Mouse (Mus musculus): ENCODE measurements around the gene Ccs. TPM values are rescaled to one million over a fixed set of nuclear protein-coding genes. Genes with fewer than 3 reads are reported as not detected.

Ccs gene
- total and polyA plus RNA-seq, 3 experiments = 17.3 to 61.4 (median 30.1) TPM

GRCm38 (mm10) chr19:4782891-4783290 lies 56.2 kb downstream of the Ccs start:
- Histone ChIP-seq H3K4me1 (ENCODE audit: insufficient read depth, low read depth, low read length) (peaks cover 32% of the 10 kb centered on the region), H3K27me3 (ENCODE audit: insufficient read depth, low read length) (no peaks in the 10 kb centered on the region), H3K36me3 (replicated peaks) (peaks cover 96% of the 10 kb centered on the region), H3K4me3 (ENCODE audit: low read depth, low read length) (no peak overlapping the region), H3K9me3 (replicated peaks) (no peaks in the 10 kb centered on the region)
- no peak for TF ChIP-seq POLR2AphosphoS5 (IDR thresholded peaks at IDR 0.05; ENCODE audit: insufficient replicate concordance, low read depth, low read length)
- no peak for TF ChIP-seq GATA2 (IDR thresholded peaks at IDR 0.05; ENCODE audit: borderline replicate concordance, low read depth, low read length)
- TF ChIP-seq CTCF (IDR thresholded peaks at IDR 0.05; ENCODE audit: low read depth, low read length) = no peak
- no peak for TF ChIP-seq TAL1 (conservative IDR thresholded peaks at IDR 0.05; ENCODE audit: low read depth, low read length)
- TF ChIP-seq GATA1 (IDR thresholded peaks at IDR 0.05; ENCODE audit: borderline replicate concordance, low read length) = no peak
- ATAC-seq (ENCODE audit: extremely low read depth, insufficient number of reproducible peaks, low FRiP score, poor library complexity, severe bottlenecking) (no peak), DNase-seq (ENCODE audit: low spot score) (no peak)

Other genes starting within 250 kb of the Ccs start
Only the 20 nearest of the 25 such genes appear.
- gene Gm960, start 140.7 kb downstream of the Ccs start, total RNA-seq (2014; fragmentation: Nextera tagmentation) = not detected in 2 replicates
- 0.46 and 0.93 TPM in 2 replicates for gene Gm960, start 140.7 kb downstream of the Ccs start, total RNA-seq (2017)
- gene Gm960, start 140.7 kb downstream of the Ccs start, polyA plus RNA-seq (2012) = 0.37 TPM in 1 of 2 replicates, not detected in the other
- gene Sptbn2, start 128.2 kb downstream of the Ccs start, total RNA-seq (2014; fragmentation: Nextera tagmentation) = 0.30 and 2.9 TPM in 2 replicates
- 0.12 and 0.16 TPM in 2 replicates for gene Sptbn2, start 128.2 kb downstream of the Ccs start, total RNA-seq (2017)
- 0.17 and 0.21 TPM in 2 replicates for gene Sptbn2, start 128.2 kb downstream of the Ccs start, polyA plus RNA-seq (2012)
- gene Rbm4b, start 82.8 kb downstream of the Ccs start, total RNA-seq (2014; fragmentation: Nextera tagmentation) = 8.3 and 9.8 TPM in 2 replicates
- gene Rbm4b, start 82.8 kb downstream of the Ccs start, total RNA-seq (2017) = 16.1 and 20.7 TPM in 2 replicates
- 5.1 and 5.3 TPM in 2 replicates for gene Rbm4b, start 82.8 kb downstream of the Ccs start, polyA plus RNA-seq (2012)
- gene Rbm4, start 45.4 kb downstream of the Ccs start, total RNA-seq (2014; fragmentation: Nextera tagmentation) = 50.8 and 72.4 TPM in 2 replicates
- 80.4 and 99.5 TPM in 2 replicates for gene Rbm4, start 45.4 kb downstream of the Ccs start, total RNA-seq (2017)
- 3.6 and 19.9 TPM in 2 replicates for gene Rbm4, start 45.4 kb downstream of the Ccs start, polyA plus RNA-seq (2012)
- 10.6 and 11.2 TPM in 2 replicates for gene Gm21992, start 27.7 kb downstream of the Ccs start, total RNA-seq (2014; fragmentation: Nextera tagmentation)
- gene Gm21992, start 27.7 kb downstream of the Ccs start, total RNA-seq (2017) = 32.1 and 40.1 TPM in 2 replicates
- 1.7 and 9.0 TPM in 2 replicates for gene Gm21992, start 27.7 kb downstream of the Ccs start, polyA plus RNA-seq (2012)
- 70.3 and 82.1 TPM in 2 replicates for gene Rbm14, start 27.7 kb downstream of the Ccs start, total RNA-seq (2014; fragmentation: Nextera tagmentation)
- 28.2 and 29.5 TPM in 2 replicates for gene Rbm14, start 27.7 kb downstream of the Ccs start, total RNA-seq (2017)
- gene Rbm14, start 27.7 kb downstream of the Ccs start, polyA plus RNA-seq (2012) = 38.6 and 55.3 TPM in 2 replicates
- gene Ccdc87, start within 50 bp of the Ccs start, total RNA-seq (2014; fragmentation: Nextera tagmentation) = not detected in 2 replicates
- gene Ccdc87, start within 50 bp of the Ccs start, total RNA-seq (2017) = 0.05 and 0.06 TPM in 2 replicates
- gene Ccdc87, start within 50 bp of the Ccs start, polyA plus RNA-seq (2012) = 0.03 TPM in 1 of 2 replicates, not detected in the other
- not detected in 2 replicates for gene Ctsf, start 15.8 kb upstream of the Ccs start, total RNA-seq (2014; fragmentation: Nextera tagmentation)
- gene Ctsf, start 15.8 kb upstream of the Ccs start, total RNA-seq (2017) = 0.38 and 0.41 TPM in 2 replicates
- 0.05 TPM in 1 of 2 replicates, not detected in the other for gene Ctsf, start 15.8 kb upstream of the Ccs start, polyA plus RNA-seq (2012)
- gene Actn3, start 38.6 kb upstream of the Ccs start, total RNA-seq (2014; fragmentation: Nextera tagmentation) = not detected in 2 replicates
- gene Actn3, start 38.6 kb upstream of the Ccs start, total RNA-seq (2017) = 0.16 and 0.52 TPM in 2 replicates
- gene Actn3, start 38.6 kb upstream of the Ccs start, polyA plus RNA-seq (2012) = 0.03 and 0.06 TPM in 2 replicates
- 15.9 and 19.5 TPM in 2 replicates for gene Zdhhc24, start 39.3 kb upstream of the Ccs start, total RNA-seq (2014; fragmentation: Nextera tagmentation)
- gene Zdhhc24, start 39.3 kb upstream of the Ccs start, total RNA-seq (2017) = 13.9 and 15.7 TPM in 2 replicates
- gene Zdhhc24, start 39.3 kb upstream of the Ccs start, polyA plus RNA-seq (2012) = 1.8 and 2.0 TPM in 2 replicates
- 5.2 and 5.5 TPM in 2 replicates for gene Bbs1, start 67.3 kb upstream of the Ccs start, total RNA-seq (2014; fragmentation: Nextera tagmentation)
- gene Bbs1, start 67.3 kb upstream of the Ccs start, total RNA-seq (2017) = 3.0 and 4.4 TPM in 2 replicates
- 5.6 and 8.7 TPM in 2 replicates for gene Bbs1, start 67.3 kb upstream of the Ccs start, polyA plus RNA-seq (2012)
- gene Dpp3, start 89.0 kb upstream of the Ccs start, total RNA-seq (2014; fragmentation: Nextera tagmentation) = 41.5 and 45.4 TPM in 2 replicates
- 47.3 and 54.2 TPM in 2 replicates for gene Dpp3, start 89.0 kb upstream of the Ccs start, total RNA-seq (2017)
- gene Dpp3, start 89.0 kb upstream of the Ccs start, polyA plus RNA-seq (2012) = 82.6 and 88.2 TPM in 2 replicates
- not detected in 2 replicates for gene Peli3, start 103.8 kb upstream of the Ccs start, total RNA-seq (2014; fragmentation: Nextera tagmentation)
- gene Peli3, start 103.8 kb upstream of the Ccs start, total RNA-seq (2017) = 0.05 TPM in 1 of 2 replicates, not detected in the other
- gene Peli3, start 103.8 kb upstream of the Ccs start, polyA plus RNA-seq (2012) = not detected in 2 replicates
- gene Mrpl11, start 122.8 kb upstream of the Ccs start, total RNA-seq (2014; fragmentation: Nextera tagmentation) = 15.4 and 16.2 TPM in 2 replicates
- 87.0 and 91.6 TPM in 2 replicates for gene Mrpl11, start 122.8 kb upstream of the Ccs start, total RNA-seq (2017)
- gene Mrpl11, start 122.8 kb upstream of the Ccs start, polyA plus RNA-seq (2012) = 66.8 and 72.2 TPM in 2 replicates
- 0.83 TPM in 1 of 2 replicates, not detected in the other for gene Npas4, start 151.0 kb upstream of the Ccs start, total RNA-seq (2014; fragmentation: Nextera tagmentation)
- 0.05 and 0.06 TPM in 2 replicates for gene Npas4, start 151.0 kb upstream of the Ccs start, total RNA-seq (2017)
- gene Npas4, start 151.0 kb upstream of the Ccs start, polyA plus RNA-seq (2012) = not detected in 2 replicates
- 4.3 and 5.8 TPM in 2 replicates for gene Slc29a2, start 184.5 kb upstream of the Ccs start, total RNA-seq (2014; fragmentation: Nextera tagmentation)
- 1.7 and 1.8 TPM in 2 replicates for gene Slc29a2, start 184.5 kb upstream of the Ccs start, total RNA-seq (2017)
- gene Slc29a2, start 184.5 kb upstream of the Ccs start, polyA plus RNA-seq (2012) = 5.5 and 5.9 TPM in 2 replicates
- 5.9 and 7.2 TPM in 2 replicates for gene B4gat1, start 199.5 kb upstream of the Ccs start, total RNA-seq (2014; fragmentation: Nextera tagmentation)
- gene B4gat1, start 199.5 kb upstream of the Ccs start, total RNA-seq (2017) = 1.7 and 3.4 TPM in 2 replicates
- 8.4 and 8.9 TPM in 2 replicates for gene B4gat1, start 199.5 kb upstream of the Ccs start, polyA plus RNA-seq (2012)
- gene AC124502.3, start 199.6 kb upstream of the Ccs start, total RNA-seq (2014; fragmentation: Nextera tagmentation) = 0.60 TPM in 1 of 2 replicates, not detected in the other
- 4.6 and 6.6 TPM in 2 replicates for gene AC124502.3, start 199.6 kb upstream of the Ccs start, total RNA-seq (2017)
- gene AC124502.3, start 199.6 kb upstream of the Ccs start, polyA plus RNA-seq (2012) = 0.33 and 0.34 TPM in 2 replicates
- gene Brms1, start 202.0 kb upstream of the Ccs start, total RNA-seq (2014; fragmentation: Nextera tagmentation) = 10.8 and 15.4 TPM in 2 replicates
- gene Brms1, start 202.0 kb upstream of the Ccs start, total RNA-seq (2017) = 16.4 and 18.8 TPM in 2 replicates
- gene Brms1, start 202.0 kb upstream of the Ccs start, polyA plus RNA-seq (2012) = 65.6 and 88.7 TPM in 2 replicates
- 0.68 and 1.8 TPM in 2 replicates for gene Rin1, start 211.1 kb upstream of the Ccs start, total RNA-seq (2014; fragmentation: Nextera tagmentation)
- gene Rin1, start 211.1 kb upstream of the Ccs start, total RNA-seq (2017) = 0.22 and 0.41 TPM in 2 replicates
- 0.30 and 0.72 TPM in 2 replicates for gene Rin1, start 211.1 kb upstream of the Ccs start, polyA plus RNA-seq (2012)